Mouse (Mus musculus): Measurements from ENCODE around the gene Scn10a.

DNA sequence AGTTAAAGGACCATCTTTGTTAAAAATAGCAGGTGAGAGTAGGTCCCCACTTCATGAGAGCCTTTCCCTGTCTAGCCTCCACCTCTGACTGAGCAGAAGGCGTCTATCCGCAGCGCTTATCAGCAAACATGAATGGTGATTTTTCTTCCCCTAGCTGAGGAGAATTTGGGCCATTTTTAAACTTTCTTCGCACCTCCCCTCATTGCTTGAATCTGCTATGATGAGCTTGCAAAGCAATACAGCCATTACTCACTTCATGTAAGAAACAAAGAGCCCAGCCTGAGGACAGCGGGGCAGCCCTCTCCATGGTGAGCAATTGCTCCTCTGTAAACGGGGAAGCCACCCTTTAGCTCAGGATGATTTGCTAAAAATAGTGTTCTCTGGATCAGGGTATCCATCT, 154.3 kb downstream of the Scn10a start:
- no peak for TF ChIP-seq CTCF (IDR thresholded peaks at IDR 0.05; ENCODE audit: low read depth, low read length)
- no peak for TF ChIP-seq POLR2A (IDR thresholded peaks at IDR 0.05; ENCODE audit: extremely low read depth, insufficient read depth, low read length)

All from liver, adult 2 months (tissue).